Mouse (Mus musculus): Measurements from ENCODE around the gene Hoxd10.

Hoxd10 gene

GRCm38 (mm10) chr2:74721882-74722281, 30.2 kb downstream of the Hoxd10 start:
- Histone ChIP-seq H3K9me3 (ENCODE audit: low read length) (0 out of 2 replicates have a peak, but pooled peaks cover 2% of the 10 kb centered on the region), H3K4me3 (replicated peaks; ENCODE audit: low read length) (no peak overlapping the region), H3K27me3 (ENCODE audit: insufficient read depth, low read length) (peaks cover 93% of the 10 kb centered on the region), H3K4me1 (replicated peaks; ENCODE audit: low read depth, low read length) (peaks cover 44% of the 10 kb centered on the region), H3K36me3 (ENCODE audit: insufficient read depth, low read length) (no peaks in the 10 kb centered on the region)
- no peak for TF ChIP-seq NANOG (IDR thresholded peaks at IDR 0.05; ENCODE audit: borderline replicate concordance, low read length)
- no peak for TF ChIP-seq CTCF (conservative IDR thresholded peaks at IDR 0.05; ENCODE audit: low read length)
- TF ChIP-seq POU5F1 (IDR thresholded peaks at IDR 0.05; ENCODE audit: borderline replicate concordance, low read length): no peak

DNA sequence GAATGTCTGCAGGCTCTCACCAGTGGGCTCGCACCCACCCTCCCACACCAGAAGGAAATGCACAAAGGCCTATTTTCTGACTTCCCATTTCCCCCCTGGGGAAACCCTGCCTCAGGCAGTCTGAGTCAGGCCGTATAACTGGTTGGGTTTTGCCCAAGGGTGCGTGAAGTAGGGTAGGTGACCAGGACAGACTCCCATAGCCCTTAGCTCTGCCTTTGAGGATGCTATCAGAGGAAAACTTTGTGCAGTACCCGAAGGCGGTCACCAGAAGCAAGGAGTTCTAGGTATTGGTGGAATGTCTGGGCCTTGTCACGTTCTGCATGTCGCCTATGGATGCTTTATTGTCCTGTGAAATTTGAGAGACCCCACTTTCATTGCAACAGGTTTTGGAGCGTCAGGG, 31.2 kb downstream of the Hoxd10 start:
- 0 out of 2 replicates have a peak, but pooled peaks cover 2% of the 10 kb centered on the region for H3K9me3 ChIP-seq (ENCODE audit: low read length)
- no peak for TF ChIP-seq NANOG (IDR thresholded peaks at IDR 0.05; ENCODE audit: borderline replicate concordance, low read length)
- TF ChIP-seq POU5F1 (IDR thresholded peaks at IDR 0.05; ENCODE audit: borderline replicate concordance, low read length): no peak
- TF ChIP-seq CTCF (conservative IDR thresholded peaks at IDR 0.05; ENCODE audit: low read length): no peak
- peak overlapping the region; percentile 32 for H3K4me3 ChIP-seq (replicated peaks; ENCODE audit: low read length)
- peaks cover 93% of the 10 kb centered on the region for H3K27me3 ChIP-seq (ENCODE audit: insufficient read depth, low read length)
- peaks cover 46% of the 10 kb centered on the region for H3K4me1 ChIP-seq (replicated peaks; ENCODE audit: low read depth, low read length)
- no peaks in the 10 kb centered on the region for H3K36me3 ChIP-seq (ENCODE audit: insufficient read depth, low read length)

DNA sequence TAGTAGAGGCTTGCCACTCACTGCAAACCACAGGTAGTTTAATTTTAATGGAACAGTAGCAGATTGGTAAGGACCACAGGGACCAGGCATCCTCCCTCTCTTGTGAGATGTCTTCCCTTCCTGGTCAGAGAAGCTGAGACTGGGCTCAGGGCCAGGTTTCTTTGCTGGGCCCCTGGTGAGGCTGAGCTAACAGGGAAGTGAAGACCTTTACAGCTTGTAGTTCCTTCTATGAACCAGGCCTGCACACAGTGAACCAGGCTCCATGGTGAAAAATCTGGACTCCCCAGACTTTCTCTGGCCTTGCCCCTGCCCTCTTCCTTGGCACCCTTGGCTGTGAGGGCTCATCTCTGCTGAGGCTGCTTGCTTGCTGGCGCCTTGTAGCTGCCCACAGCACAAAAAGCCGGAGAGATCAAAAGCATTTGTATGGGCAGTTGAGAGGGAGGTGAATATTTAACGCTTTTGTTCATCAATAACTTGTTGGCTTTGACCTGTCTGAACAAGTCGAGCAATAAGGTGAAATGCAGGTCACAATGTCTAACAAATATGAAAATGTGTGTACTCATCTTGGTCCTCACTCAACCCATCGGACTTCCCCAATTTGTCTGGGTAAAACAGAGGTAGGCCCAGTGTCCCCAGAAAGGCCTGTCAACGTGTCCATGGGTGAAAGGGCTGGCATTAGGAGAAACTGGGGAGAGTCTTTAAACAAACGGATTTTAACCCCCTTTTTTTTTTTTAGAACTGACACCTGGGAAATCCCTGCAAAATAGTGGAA, 32.7 kb downstream of the Hoxd10 start:
- Histone ChIP-seq H3K4me1 (replicated peaks; ENCODE audit: low read depth, low read length) (peaks cover 52% of the 10 kb centered on the region), H3K4me3 (replicated peaks; ENCODE audit: low read length) (no peak overlapping the region), H3K36me3 (ENCODE audit: insufficient read depth, low read length) (no peaks in the 10 kb centered on the region), H3K9me3 (ENCODE audit: low read length) (0 out of 2 replicates have a peak, but pooled peaks cover 2% of the 10 kb centered on the region), H3K27me3 (ENCODE audit: insufficient read depth, low read length) (peaks cover 95% of the 10 kb centered on the region)
- TF ChIP-seq CTCF (conservative IDR thresholded peaks at IDR 0.05; ENCODE audit: low read length) (no peak), POU5F1 (IDR thresholded peaks at IDR 0.05; ENCODE audit: borderline replicate concordance, low read length) (no peak), NANOG (IDR thresholded peaks at IDR 0.05; ENCODE audit: borderline replicate concordance, low read length) (no peak)

- Histone ChIP-seq H3K27me3 (ENCODE audit: insufficient read depth, low read length) (peaks cover 93% of the 10 kb centered on the region), H3K9me3 (ENCODE audit: low read length) (0 out of 2 replicates have a peak, but pooled peaks cover 2% of the 10 kb centered on the region), H3K36me3 (ENCODE audit: insufficient read depth, low read length) (no peaks in the 10 kb centered on the region), H3K4me1 (replicated peaks; ENCODE audit: low read depth, low read length) (peaks cover 45% of the 10 kb centered on the region), H3K4me3 (replicated peaks; ENCODE audit: low read length) (no peak overlapping the region)
- TF ChIP-seq NANOG (IDR thresholded peaks at IDR 0.05; ENCODE audit: borderline replicate concordance, low read length): no peak
- no peak for TF ChIP-seq CTCF (conservative IDR thresholded peaks at IDR 0.05; ENCODE audit: low read length)
- no peak for TF ChIP-seq POU5F1 (IDR thresholded peaks at IDR 0.05; ENCODE audit: borderline replicate concordance, low read length)
Observed at GRCm38 (mm10) chr2:74725171-74725570, 33.4 kb downstream of the Hoxd10 start.

DNA sequence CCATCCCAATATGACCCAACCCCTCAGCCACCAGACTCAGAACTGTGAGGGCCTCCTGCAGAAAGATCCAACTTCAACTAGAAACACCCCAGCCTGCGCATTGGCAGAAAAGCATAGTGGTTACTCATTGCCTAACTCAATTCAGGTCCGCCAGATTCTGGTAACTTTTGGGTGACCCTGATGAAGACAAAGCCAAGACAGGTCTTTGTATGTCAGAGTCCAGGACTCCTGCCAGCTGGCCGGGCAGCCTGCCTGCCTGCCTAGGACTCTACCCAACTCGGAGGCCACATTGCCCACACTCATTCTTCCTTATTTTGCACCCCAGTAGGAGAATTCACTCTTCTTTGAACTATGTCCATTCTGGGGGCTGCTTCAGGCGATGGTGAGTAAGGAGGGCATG, 34.8 kb downstream of the Hoxd10 start, which contains the start of gene Gm28230:
TSS of gene Gm28230 (plus strand) at position 178 of the 400 bp plus-strand sequence.
- Histone ChIP-seq H3K36me3 (ENCODE audit: insufficient read depth, low read length) (no peaks in the 10 kb centered on the region), H3K4me1 (replicated peaks; ENCODE audit: low read depth, low read length) (peaks cover 41% of the 10 kb centered on the region), H3K9me3 (ENCODE audit: low read length) (0 out of 2 replicates have a peak, but pooled peaks cover 2% of the 10 kb centered on the region), H3K27me3 (ENCODE audit: insufficient read depth, low read length) (peaks cover 97% of the 10 kb centered on the region), H3K4me3 (replicated peaks; ENCODE audit: low read length) (peak within 1 kb of the TSS; percentile 76)
- TF ChIP-seq POU5F1 (IDR thresholded peaks at IDR 0.05; ENCODE audit: borderline replicate concordance, low read length): no peak
- TF ChIP-seq CTCF (conservative IDR thresholded peaks at IDR 0.05; ENCODE audit: low read length): no peak
- TF ChIP-seq NANOG (IDR thresholded peaks at IDR 0.05; ENCODE audit: borderline replicate concordance, low read length): no peak

- TF ChIP-seq NANOG (IDR thresholded peaks at IDR 0.05; ENCODE audit: borderline replicate concordance, low read length) (no peak), CTCF (conservative IDR thresholded peaks at IDR 0.05; ENCODE audit: low read length) (no peak), POU5F1 (IDR thresholded peaks at IDR 0.05; ENCODE audit: borderline replicate concordance, low read length) (no peak)
- Histone ChIP-seq H3K36me3 (ENCODE audit: insufficient read depth, low read length) (no peaks in the 10 kb centered on the region), H3K27me3 (ENCODE audit: insufficient read depth, low read length) (peaks cover 96% of the 10 kb centered on the region), H3K4me3 (replicated peaks; ENCODE audit: low read length) (peak overlapping the region; percentile 76), H3K9me3 (ENCODE audit: low read length) (0 out of 2 replicates have a peak, but pooled peaks cover 2% of the 10 kb centered on the region), H3K4me1 (replicated peaks; ENCODE audit: low read depth, low read length) (peaks cover 41% of the 10 kb centered on the region)
Observed at GRCm38 (mm10) chr2:74726973-74727639, 35.4 kb downstream of the Hoxd10 start.

- Histone ChIP-seq H3K9me3 (ENCODE audit: low read length) (0 out of 2 replicates have a peak, but pooled peaks cover 2% of the 10 kb centered on the region), H3K27me3 (ENCODE audit: insufficient read depth, low read length) (peaks cover 96% of the 10 kb centered on the region), H3K4me1 (replicated peaks; ENCODE audit: low read depth, low read length) (peaks cover 40% of the 10 kb centered on the region), H3K36me3 (ENCODE audit: insufficient read depth, low read length) (no peaks in the 10 kb centered on the region), H3K4me3 (replicated peaks; ENCODE audit: low read length) (peak overlapping the region; percentile 76)
- no peak for TF ChIP-seq POU5F1 (IDR thresholded peaks at IDR 0.05; ENCODE audit: borderline replicate concordance, low read length)
- TF ChIP-seq NANOG (IDR thresholded peaks at IDR 0.05; ENCODE audit: borderline replicate concordance, low read length): no peak
- no peak for TF ChIP-seq CTCF (conservative IDR thresholded peaks at IDR 0.05; ENCODE audit: low read length)
Observed at GRCm38 (mm10) chr2:74727640-74728302, 36.0 kb downstream of the Hoxd10 start.

- 0 out of 2 replicates have a peak overlapping the region, but pooled peaks have one; percentile 29 for H3K4me3 ChIP-seq (replicated peaks; ENCODE audit: low read length)
- no peaks in the 10 kb centered on the region for H3K36me3 ChIP-seq (ENCODE audit: insufficient read depth, low read length)
- 0 out of 2 replicates have a peak, but pooled peaks cover 2% of the 10 kb centered on the region for H3K9me3 ChIP-seq (ENCODE audit: low read length)
- H3K4me1 ChIP-seq (replicated peaks; ENCODE audit: low read depth, low read length): peaks cover 34% of the 10 kb centered on the region
- TF ChIP-seq POU5F1 (IDR thresholded peaks at IDR 0.05; ENCODE audit: borderline replicate concordance, low read length): no peak
- TF ChIP-seq CTCF (conservative IDR thresholded peaks at IDR 0.05; ENCODE audit: low read length): no peak
- TF ChIP-seq NANOG (IDR thresholded peaks at IDR 0.05; ENCODE audit: borderline replicate concordance, low read length): no peak
- H3K27me3 ChIP-seq (ENCODE audit: insufficient read depth, low read length): peaks cover 96% of the 10 kb centered on the region
Observed at GRCm38 (mm10) chr2:74728303-74728680, 36.6 kb downstream of the Hoxd10 start.

Measured in E14TG2a.4 (cell line).